Mouse (Mus musculus) liver, embryonic 14.5 days (tissue): ENCODE data around the gene Six5. TPM values are rescaled to one million over a fixed set of nuclear protein-coding genes. Genes with fewer than 3 reads are reported as not detected.

Experiments used
- ATAC-seq: fragments of 200-750 bp; cut with Nextera tagmentation; 2 replicates; pipeline ENCODE4 v1.8.0; 2017; ENCODE audit warnings: moderate number of reproducible peaks, mild to moderate bottlenecking, moderate library complexity; ENCODE audit not compliant: insufficient read depth
- DNase-seq, 3 experiments: peaks; one replicate each; pipeline ENCODE4 v3.0.0-alpha.2; 2012 to 2013; ENCODE audit warnings: low read depth in 3 of 3, low spot score in 3 of 3
- H3K27ac ChIP-seq: fragments of 300-500 bp; sonication (generic); 2 replicates; pipeline ENCODE4 v1.5.1; 2014; ENCODE audit warnings: moderate library complexity, mild to moderate bottlenecking, control low read depth, inconsistent platforms
- H3K27me3 ChIP-seq: fragments of 300-500 bp; sonication (generic); 2 replicates; pipeline ENCODE4 v1.6.1; 2014; ENCODE audit warnings: mild to moderate bottlenecking, low read length, moderate library complexity; ENCODE audit not compliant: control insufficient read depth, insufficient read depth
- H3K36me3 ChIP-seq: fragments of 300-500 bp; sonication (generic); replicated peaks from 2 replicates; pipeline ENCODE4 v1.6.1; 2014; ENCODE audit warnings: low read depth; ENCODE audit not compliant: control insufficient read depth, insufficient read depth
- H3K4me1 ChIP-seq, 2 experiments: fragments of 200-500 bp in 1 of 2; fragments of 300-500 bp in 1 of 2; sonication (generic) in 1 of 2; replicated peaks; 2 replicates each; pipeline ENCODE4 v1.6.1; 2012 to 2014; ENCODE audit warnings: antibody characterized with exemption in 1 of 2, inconsistent platforms in 1 of 2, low read length in 1 of 2; ENCODE audit not compliant: control insufficient read depth in 2 of 2, insufficient read depth in 2 of 2
- H3K4me2 ChIP-seq: fragments of 300-500 bp; sonication (generic); 2 replicates; pipeline ENCODE4 v1.6.1; 2014; ENCODE audit warnings: low read depth, mild to moderate bottlenecking, control low read depth, moderate library complexity
- H3K4me3 ChIP-seq, 2 experiments: fragments of 200-500 bp in 1 of 2; fragments of 300-500 bp in 1 of 2; sonication (generic) in 1 of 2; 2 replicates each; pipeline ENCODE4 v1.5.1; 2012 to 2014; ENCODE audit warnings: low read depth in 2 of 2, low read length in 2 of 2, mild to moderate bottlenecking in 2 of 2, control low read depth in 1 of 2, inconsistent platforms in 1 of 2, moderate library complexity in 1 of 2; ENCODE audit not compliant: insufficient read depth in 1 of 2
- H3K9ac ChIP-seq: fragments of 300-500 bp; sonication (generic); replicated peaks from 2 replicates; pipeline ENCODE4 v1.6.1; 2014; ENCODE audit warnings: mild to moderate bottlenecking, control low read depth, moderate library complexity
- H3K9me3 ChIP-seq: fragments of 300-500 bp; sonication (generic); 2 replicates; pipeline ENCODE4 v1.6.1; 2016; ENCODE audit warnings: low read length, mixed read lengths; ENCODE audit not compliant: control insufficient read depth
- CTCF ChIP-seq: IDR thresholded peaks from 2 replicates; pipeline ENCODE4 v1.5.1; 2016; ENCODE audit warnings: antibody characterized with exemption, low read depth, control low read depth
- EP300 ChIP-seq: IDR thresholded peaks from 2 replicates; pipeline ENCODE4 v1.6.1; 2016; ENCODE audit warnings: antibody characterized with exemption, low read depth
- WGBS: fragments of 180-500 bp; shearing (Covaris S2); extraction: QIAGEN DNeasy Blood & Tissue Kit; methylation state at CpG from one replicate; pipeline ENCODE4 v1.1.7; 2014; ENCODE audit not compliant: insufficient replicate concordance; 5-methylcytosine and 5-hydroxymethylcytosine counted together
- polyA plus RNA-seq, 2 experiments: library from polyadenylated mRNA; depleted of rRNA in 1 of 2; stranded (reverse) in 1 of 2; unstranded in 1 of 2; fragments of >200 nt; fragmentation: Nextera tagmentation in 1 of 2; extraction: Ambion mirVana in 1 of 2; gene quantifications; 2 replicates each; pipeline versions ENCODE4 v1.2.1 to v1.2.3; 2012 to 2014

The Six5 gene
- polyA plus RNA-seq, 2 experiments: 0.60 to 3.3 TPM

DNA sequence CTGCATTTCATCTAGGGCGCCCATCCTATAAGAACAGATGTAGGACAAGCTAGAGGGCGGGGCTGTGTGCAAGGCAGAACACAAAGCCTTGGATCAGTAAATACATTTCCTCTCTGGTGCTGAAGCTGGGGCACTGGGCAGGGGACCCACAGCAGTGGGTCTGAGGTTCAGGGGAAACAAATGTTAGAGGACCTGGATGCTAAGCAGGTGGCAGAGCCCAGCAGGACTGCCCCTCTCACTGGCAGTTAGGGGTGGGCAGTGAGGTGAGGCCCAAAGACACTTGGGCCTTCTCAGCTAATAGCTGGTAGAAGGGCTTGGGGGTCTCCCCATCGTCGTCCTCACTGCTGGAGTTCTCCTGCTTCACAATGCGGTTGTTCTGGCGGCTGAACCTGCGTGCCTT is 4.4 kb downstream of the Six5 start:
- TF ChIP-seq EP300 (no peak), CTCF (no peak)
- no peak overlapping the region for H3K9ac ChIP-seq
- H3K36me3 ChIP-seq: no peaks in the 10 kb centered on the region
- no peaks in the 10 kb centered on the region for H3K9me3 ChIP-seq
- no peak overlapping the region for H3K4me2 ChIP-seq
- DNase-seq (no peak), ATAC-seq (no peak)
- no peak overlapping the region for H3K27ac ChIP-seq
- no peak overlapping the region for H3K4me3 ChIP-seq
- H3K4me1 ChIP-seq: peaks cover 0 to 8% of the 10 kb centered on the region in 2 experiments; a peak in 1 of 4 replicates
- H3K27me3 ChIP-seq: peaks cover 25% of the 10 kb centered on the region
- 64% methylated on average over 7 of the region's 7 CpGs for WGBS

DNA sequence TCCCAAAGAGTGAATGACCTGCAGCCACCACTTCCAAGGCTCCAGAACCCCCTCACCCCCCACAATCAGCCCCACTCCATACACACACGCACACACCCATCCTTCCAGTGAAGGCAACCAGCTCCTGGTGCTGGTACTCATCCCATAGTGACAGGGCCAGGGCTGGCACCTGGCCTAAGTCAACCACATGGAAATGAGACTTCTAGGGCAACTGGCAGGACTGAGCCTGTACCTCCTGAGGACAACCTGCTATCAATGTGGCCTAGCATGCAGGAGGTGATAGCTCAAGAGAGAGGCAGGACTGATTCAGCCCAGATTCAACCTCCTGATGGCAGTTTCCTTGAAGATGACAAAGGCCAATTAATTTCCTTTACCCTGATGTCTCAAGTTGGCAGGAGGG is 5.9 kb downstream of the Six5 start:
- 43% methylated on average over 1 of the region's 1 CpGs for WGBS
- Histone ChIP-seq H3K4me2 (no peak overlapping the region), H3K27ac (no peak overlapping the region), H3K4me1 (peaks cover 0 to 8% of the 10 kb centered on the region in 2 experiments; a peak in 1 of 4 replicates), H3K9me3 (no peaks in the 10 kb centered on the region), H3K27me3 (peaks cover 17% of the 10 kb centered on the region), H3K4me3 (no peak overlapping the region), H3K36me3 (no peaks in the 10 kb centered on the region), H3K9ac (no peak overlapping the region)
- TF ChIP-seq CTCF: no peak
- TF ChIP-seq EP300: no peak
- ATAC-seq (no peak), DNase-seq (no peak)

DNA sequence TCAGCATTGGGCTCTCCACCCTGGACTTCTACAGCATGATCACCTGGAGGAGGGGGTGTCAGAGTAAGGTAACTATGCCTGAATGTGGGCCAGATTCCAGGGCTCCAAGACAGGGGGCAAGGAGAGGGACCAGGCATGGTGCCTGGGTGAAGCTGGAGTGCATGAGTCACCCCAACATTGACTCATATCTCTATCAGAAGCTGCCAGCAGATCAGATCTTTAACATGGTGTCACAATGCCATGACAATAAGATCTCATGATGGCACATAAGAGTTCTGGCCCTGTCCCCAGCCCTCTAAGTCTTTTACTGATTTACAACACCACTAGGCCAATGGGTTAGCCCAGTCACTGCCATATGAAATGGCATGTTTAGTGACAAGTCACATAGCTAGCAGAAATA is 9.3 kb downstream of the Six5 start:
- Histone ChIP-seq H3K4me1 (no peaks in the 10 kb centered on the region), H3K9ac (no peak overlapping the region), H3K27ac (no peak overlapping the region), H3K27me3 (no peaks in the 10 kb centered on the region), H3K36me3 (no peaks in the 10 kb centered on the region), H3K9me3 (no peaks in the 10 kb centered on the region), H3K4me2 (no peak overlapping the region), H3K4me3 (no peak overlapping the region)
- TF ChIP-seq CTCF (no peak), EP300 (no peak)
- DNase-seq: no peak
- ATAC-seq: no peak

DNA sequence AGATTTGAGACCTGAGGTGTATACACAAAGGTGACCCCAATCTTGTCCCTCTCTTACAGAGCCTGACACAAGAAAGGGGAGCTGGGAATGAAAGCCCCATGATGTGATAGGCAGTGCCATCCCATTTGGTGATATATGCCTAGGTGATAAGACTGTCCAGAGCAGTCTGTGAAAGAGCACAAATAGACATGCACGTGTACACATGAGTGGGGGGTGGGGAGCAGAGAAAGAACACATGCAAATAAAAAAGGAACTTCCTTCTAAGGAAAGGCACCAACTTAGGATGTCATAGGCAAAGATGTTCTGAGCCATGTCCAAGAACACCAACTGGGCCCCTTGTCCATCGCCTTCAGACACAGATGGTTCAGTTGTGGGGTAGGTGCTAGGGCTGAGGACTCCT is 10.1 kb downstream of the Six5 start:
- no peaks in the 10 kb centered on the region for H3K4me1 ChIP-seq
- no peak for TF ChIP-seq CTCF
- no peak for TF ChIP-seq EP300
- H3K9ac ChIP-seq: no peak overlapping the region
- no peak for DNase-seq
- H3K27me3 ChIP-seq: no peaks in the 10 kb centered on the region
- no peaks in the 10 kb centered on the region for H3K36me3 ChIP-seq
- H3K4me2 ChIP-seq: no peak overlapping the region
- no peak for ATAC-seq
- H3K4me3 ChIP-seq: no peak overlapping the region
- H3K27ac ChIP-seq: no peak overlapping the region
- H3K9me3 ChIP-seq: no peaks in the 10 kb centered on the region
- WGBS: 52% methylated on average over 2 of the region's 2 CpGs

DNA sequence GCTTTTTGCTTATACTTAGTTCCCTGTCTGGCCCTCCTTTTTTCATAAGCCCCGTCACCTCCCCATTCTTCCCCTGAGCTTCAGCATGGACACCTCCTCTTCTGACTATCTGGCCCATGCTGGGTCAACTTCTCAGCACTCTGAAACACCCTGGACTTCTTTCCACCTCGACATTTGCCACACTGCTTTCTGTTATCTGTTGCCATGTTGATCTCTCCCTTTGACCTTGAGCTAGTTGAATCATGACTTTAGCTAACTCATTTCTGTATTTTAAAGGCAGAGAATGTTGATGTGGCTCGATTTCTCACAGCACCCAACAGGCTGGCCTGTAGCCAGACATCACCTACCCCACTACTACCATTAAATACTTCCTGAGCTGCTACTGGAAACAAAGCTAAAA is 13.0 kb downstream of the Six5 start:
- WGBS: 27% methylated on average over 3 of the region's 3 CpGs
- DNase-seq: no peak
- Histone ChIP-seq H3K27ac (no peak overlapping the region), H3K27me3 (no peaks in the 10 kb centered on the region), H3K9me3 (no peaks in the 10 kb centered on the region), H3K36me3 (no peaks in the 10 kb centered on the region), H3K9ac (no peak overlapping the region), H3K4me3 (no peak overlapping the region), H3K4me1 (no peaks in the 10 kb centered on the region), H3K4me2 (no peak overlapping the region)
- no peak for ATAC-seq
- TF ChIP-seq CTCF: no peak
- no peak for TF ChIP-seq EP300
